Mouse (Mus musculus) thymus, postnatal 36 days (tissue): ENCODE measurements around the gene Ccdc73.
A peak's percentile ranks its signal among the peaks of the same experiment; 100 is the strongest.
"Not testable (repeated sequence)": the region's sequence is repeated elsewhere in the genome, so short reads cannot be mapped to it uniquely, and the experiment has no call there.

ENCODE experiments used
- DNase-seq, 2 experiments: peaks; one replicate each; pipeline ENCODE4 v3.0.0; 2022; ENCODE audit warnings: mixed read lengths in 2 of 2

The Ccdc73 gene

GRCm38 (mm10) chr2:104867282-104867855 is at the start of gene Ccdc73:
Gene Ccdc73 (plus strand): TSS chr2:104867805.
- DNase-seq: no peak

- DNase-seq: not testable (repeated sequence)
Observed at GRCm38 (mm10) chr2:104818763-104819162, 48.8 kb upstream of the Ccdc73 start.

GRCm38 (mm10) chr2:104826191-104826590 is 41.4 kb upstream of the Ccdc73 start:
- no peak for DNase-seq

GRCm38 (mm10) chr2:104832486-104832885 is 35.1 kb upstream of the Ccdc73 start:
- DNase-seq: no peak

- no peak for DNase-seq
Observed at GRCm38 (mm10) chr2:104840974-104841373, 26.6 kb upstream of the Ccdc73 start.

- no peak for DNase-seq
Observed at GRCm38 (mm10) chr2:104841736-104842135, 25.9 kb upstream of the Ccdc73 start.

GRCm38 (mm10) chr2:104842559-104842958 is 25.0 kb upstream of the Ccdc73 start:
- no peak for DNase-seq

- DNase-seq: peak in 1 of 2 experiments; percentile 5
Observed at GRCm38 (mm10) chr2:104846638-104847414, 20.8 kb upstream of the Ccdc73 start.

GRCm38 (mm10) chr2:104847645-104848044 is 20.0 kb upstream of the Ccdc73 start:
- peak; percentile 38 to 44 for DNase-seq

- DNase-seq: peak; percentile 31 to 36
Observed at GRCm38 (mm10) chr2:104848235-104849161, 19.1 kb upstream of the Ccdc73 start.

- peak; percentile 67 to 78 for DNase-seq
Observed at GRCm38 (mm10) chr2:104849276-104849990, 18.2 kb upstream of the Ccdc73 start, which contains the start of gene Prrg4. Gene Prrg4 (minus strand): TSS chr2:104849876.

GRCm38 (mm10) chr2:104849991-104850359 is 17.6 kb upstream of the Ccdc73 start:
- DNase-seq: no peak

GRCm38 (mm10) chr2:104851686-104852085 is 15.9 kb upstream of the Ccdc73 start:
- DNase-seq: no peak

- DNase-seq: no peak
Observed at GRCm38 (mm10) chr2:104852546-104852945, 15.1 kb upstream of the Ccdc73 start.

- no peak for DNase-seq
Observed at GRCm38 (mm10) chr2:104854836-104855235, 12.8 kb upstream of the Ccdc73 start.

- no peak for DNase-seq
Observed at GRCm38 (mm10) chr2:104855732-104856131, 11.9 kb upstream of the Ccdc73 start.

GRCm38 (mm10) chr2:104856218-104856617 is 11.4 kb upstream of the Ccdc73 start:
- DNase-seq: no peak

- not testable (repeated sequence) for DNase-seq
Observed at GRCm38 (mm10) chr2:104858083-104858482, 9.5 kb upstream of the Ccdc73 start.

GRCm38 (mm10) chr2:104859060-104859459 is 8.5 kb upstream of the Ccdc73 start:
- no peak for DNase-seq

- no peak for DNase-seq
Observed at GRCm38 (mm10) chr2:104860426-104860825, 7.2 kb upstream of the Ccdc73 start.

GRCm38 (mm10) chr2:104864176-104864860 is 3.3 kb upstream of the Ccdc73 start:
- no peak for DNase-seq

- DNase-seq: no peak
Observed at GRCm38 (mm10) chr2:104869101-104869500, 1.5 kb downstream of the Ccdc73 start.
